Mouse (Mus musculus) B cell, adult (primary cell): Measurements from ENCODE around the gene Mpped2. TPM values are rescaled to one million over a fixed set of nuclear protein-coding genes. Genes with fewer than 3 reads are reported as not detected.

ENCODE experiments used
- total RNA-seq: library from RNA; stranded (reverse); gene quantifications from 4 replicates; pipeline ENCODE4 v1.2.4, GENCODE M21; 2023; ENCODE audit not compliant: inconsistent age

Gene Mpped2
- not detected in 4 replicates for total RNA-seq

DNA sequence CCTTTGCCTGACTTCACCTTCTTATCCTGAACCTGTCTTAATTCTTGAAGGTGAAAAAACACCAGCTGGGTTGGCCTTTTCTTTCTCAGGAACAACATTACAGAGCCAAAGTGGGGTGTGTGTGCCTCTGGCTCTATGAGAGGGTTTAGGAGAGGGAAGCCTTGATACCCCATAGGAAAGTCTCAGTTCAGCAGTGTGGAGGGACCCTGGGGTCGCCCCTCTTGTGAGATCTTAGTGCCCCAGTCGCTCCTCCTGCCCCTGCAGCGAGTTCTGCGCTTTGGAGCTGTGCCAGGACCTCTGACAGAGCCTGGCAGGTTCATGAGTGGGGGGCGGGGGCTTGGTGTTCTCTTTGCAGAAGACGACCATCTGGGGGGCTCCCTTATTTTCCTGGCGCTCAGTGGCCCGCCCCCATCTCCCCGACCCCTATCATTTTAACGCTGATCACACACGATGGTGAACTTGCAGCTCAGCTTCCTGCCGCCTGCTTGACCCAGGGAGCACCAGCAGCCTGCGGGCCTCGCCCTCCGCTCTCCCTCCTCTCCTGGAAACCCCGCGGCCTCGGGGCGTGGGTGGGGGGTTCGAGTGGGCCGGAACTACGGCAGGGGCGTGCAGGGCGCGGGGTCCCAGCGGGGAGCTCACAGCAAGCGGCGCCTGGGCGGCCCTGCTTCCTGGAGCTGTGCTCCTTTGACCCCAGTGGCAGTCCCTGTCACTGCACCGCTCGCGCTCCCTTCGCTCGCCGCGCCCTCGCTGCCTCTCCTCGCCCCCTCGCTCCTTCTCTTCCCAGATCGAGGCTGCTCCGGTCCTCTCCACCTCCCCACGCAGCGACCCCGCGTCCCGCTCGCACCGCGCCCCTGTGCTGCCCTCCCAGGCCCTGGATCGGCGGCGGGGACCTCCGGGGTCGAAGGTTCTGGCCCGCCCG, at the start of gene Mpped2:
Mpped2 (plus strand) TSS at position 487 of the 919 bp plus-strand sequence.

